Mouse (Mus musculus) liver, postnatal 0 days (tissue): ENCODE measurements around the gene Gm20441. TPM values are rescaled to one million over a fixed set of nuclear protein-coding genes. Genes with fewer than 3 reads are reported as not detected.

Source experiments
- ATAC-seq: fragments of 200-750 bp; cut with Nextera tagmentation; 2 replicates; pipeline ENCODE4 v1.8.0; 2017; ENCODE audit warnings: mild to moderate bottlenecking, moderate library complexity
- DNase-seq: peaks from one replicate; pipeline ENCODE4 v3.0.0-alpha.2; 2016
- H3K27ac ChIP-seq: fragments of 300-500 bp; sonication (generic); 2 replicates; pipeline ENCODE4 v1.5.1; 2014; ENCODE audit warnings: antibody characterized with exemption, moderate library complexity, mild to moderate bottlenecking, low read depth
- H3K27me3 ChIP-seq: fragments of 300-500 bp; sonication (generic); 2 replicates; pipeline ENCODE4 v1.6.1; 2014; ENCODE audit warnings: low read length, control low read depth, mixed read lengths; ENCODE audit not compliant: insufficient read depth
- H3K36me3 ChIP-seq: fragments of 300-500 bp; sonication (generic); replicated peaks from 2 replicates; pipeline ENCODE4 v1.6.1; 2014; ENCODE audit warnings: mild to moderate bottlenecking, control low read depth, low read length, moderate library complexity, mixed read lengths; ENCODE audit not compliant: insufficient read depth
- H3K4me1 ChIP-seq: fragments of 300-500 bp; sonication (generic); 2 replicates; pipeline ENCODE4 v1.6.1; 2014; ENCODE audit warnings: antibody characterized with exemption, mild to moderate bottlenecking, control low read depth; ENCODE audit not compliant: insufficient read depth
- H3K4me2 ChIP-seq: fragments of 300-500 bp; sonication (generic); 2 replicates; pipeline ENCODE4 v1.6.1; 2014; ENCODE audit warnings: low read depth, mild to moderate bottlenecking, low read length, moderate library complexity, mixed read lengths
- H3K4me3 ChIP-seq: fragments of 300-500 bp; sonication (generic); 2 replicates; pipeline ENCODE4 v1.5.1; 2014; ENCODE audit warnings: low read depth, low read length
- H3K9ac ChIP-seq: fragments of 300-500 bp; sonication (generic); replicated peaks from 2 replicates; pipeline ENCODE4 v1.6.1; 2014; ENCODE audit warnings: mild to moderate bottlenecking, moderate library complexity
- H3K9me3 ChIP-seq: fragments of 300-500 bp; sonication (generic); 2 replicates; pipeline ENCODE4 v1.6.1; 2016; ENCODE audit warnings: mild to moderate bottlenecking, control low read depth, low read length, mixed read lengths
- CTCF ChIP-seq: sonication (generic); IDR thresholded peaks from 2 replicates; pipeline ENCODE4 v1.5.1; 2016; ENCODE audit warnings: antibody characterized with exemption, low read depth
- EP300 ChIP-seq: IDR thresholded peaks from 2 replicates; pipeline ENCODE4 v1.6.1; 2016; ENCODE audit warnings: antibody characterized with exemption, low read depth, mild to moderate bottlenecking
- WGBS: fragments of 180-500 bp; shearing (Covaris S2); extraction: QIAGEN DNeasy Blood & Tissue Kit; methylation state at CpG from one replicate; pipeline ENCODE4 v1.1.7; 2014; ENCODE audit not compliant: insufficient replicate concordance; 5-methylcytosine and 5-hydroxymethylcytosine counted together
- polyA plus RNA-seq: library from polyadenylated mRNA; unstranded; fragments of >200 nt; fragmentation: Nextera tagmentation; extraction: Ambion mirVana; gene quantifications from 2 replicates; pipeline ENCODE4 v1.2.1, GENCODE M21; 2015

Gene Gm20441
- polyA plus RNA-seq: 0.24 TPM in 1 of 2 replicates, not detected in the other

DNA sequence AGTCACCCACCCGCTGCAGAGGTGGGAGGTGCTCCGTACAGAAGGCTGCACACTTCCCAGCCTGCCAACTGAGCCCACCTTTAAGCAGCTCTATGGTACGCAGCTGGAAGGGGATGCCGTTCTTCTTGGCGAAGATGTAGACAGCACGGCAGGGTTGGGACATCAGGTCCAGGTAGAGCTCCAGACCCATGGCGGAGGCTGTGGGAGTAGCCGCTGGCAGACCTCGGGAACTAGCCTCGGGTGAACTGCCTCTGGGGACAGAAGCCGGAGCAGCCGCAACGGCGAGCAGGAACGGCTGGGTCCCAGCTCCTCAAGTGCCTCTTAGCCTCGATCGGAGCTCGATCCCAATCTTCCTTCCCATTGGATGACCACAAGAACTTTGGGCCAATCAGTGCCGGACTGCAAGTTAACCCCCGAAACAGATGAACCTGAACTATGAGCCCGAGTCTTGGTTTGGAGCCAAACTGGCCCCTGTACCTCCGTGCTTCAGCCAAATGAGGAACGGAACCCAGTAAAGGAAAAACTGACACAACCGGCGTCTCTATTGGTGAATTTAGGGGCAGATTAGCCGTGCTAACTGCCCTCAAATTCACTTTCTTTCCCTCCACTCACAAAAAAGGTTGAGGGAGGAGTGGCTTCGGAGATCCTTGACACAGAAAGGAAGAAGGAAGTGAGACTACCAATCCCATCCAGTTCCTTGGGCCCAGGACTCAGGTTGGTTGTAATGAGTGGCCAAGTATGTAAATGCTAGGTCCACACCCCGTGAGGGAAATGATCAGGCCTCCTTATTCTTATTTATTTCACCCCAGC lies at the start of gene Gm20441, which contains the start of gene Gstt3:
Gene Gm20441 (minus strand): TSS at position 186 of the 810 bp plus-strand sequence.
Gene Gstt3 (minus strand): TSS at position 646 of the 810 bp plus-strand sequence.
- H3K4me1 ChIP-seq: peaks cover 12% of the 10 kb centered on the region
- peak within 1 kb of the TSS; percentile 84 for H3K4me2 ChIP-seq
- TF ChIP-seq CTCF (no peak), EP300 (no peak)
- peak within 1 kb of the TSS; percentile 46 for H3K4me3 ChIP-seq
- peak within 1 kb of the TSS; percentile 44 for H3K27ac ChIP-seq
- DNase-seq (peak; percentile 55), ATAC-seq (peak; percentile 74)
- 1% methylated on average over 28 of the region's 28 CpGs for WGBS
- peaks cover 7% of the 10 kb centered on the region; the same call in 1 of the 2 replicates for H3K27me3 ChIP-seq
- H3K9me3 ChIP-seq: no peaks in the 10 kb centered on the region
- peak within 1 kb of the TSS; percentile 61 for H3K9ac ChIP-seq
- no peaks in the 10 kb centered on the region for H3K36me3 ChIP-seq

DNA sequence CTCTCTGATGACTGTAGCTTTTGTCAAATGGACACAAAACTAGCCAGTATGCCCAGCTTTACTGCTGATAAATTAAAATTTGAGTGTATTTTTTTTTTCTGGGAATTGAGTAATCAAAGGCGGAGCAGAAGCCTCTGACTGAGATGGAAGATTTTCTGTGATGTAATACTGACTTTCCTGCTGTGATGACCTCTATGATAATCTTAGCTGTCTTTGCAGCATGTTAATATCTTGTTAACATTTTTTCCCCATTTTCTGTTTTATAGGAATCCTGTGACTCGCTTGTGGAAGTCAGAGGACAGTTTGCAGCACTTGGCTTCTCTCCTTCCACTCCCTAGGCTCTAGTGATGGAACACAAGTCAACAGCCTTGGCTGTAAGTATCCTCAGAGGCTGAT lies 49.5 kb upstream of the Gm20441 start:
- no peak overlapping the region for H3K9ac ChIP-seq
- TF ChIP-seq CTCF (no peak), EP300 (no peak)
- H3K4me3 ChIP-seq: no peak overlapping the region
- H3K36me3 ChIP-seq: no peaks in the 10 kb centered on the region
- 68% methylated on average over 2 of the region's 2 CpGs for WGBS
- H3K9me3 ChIP-seq: no peaks in the 10 kb centered on the region
- peaks cover 34% of the 10 kb centered on the region for H3K4me1 ChIP-seq
- H3K27me3 ChIP-seq: no peaks in the 10 kb centered on the region
- ATAC-seq (no peak), DNase-seq (no peak)
- no peak overlapping the region for H3K4me2 ChIP-seq
- H3K27ac ChIP-seq: no peak overlapping the region

DNA sequence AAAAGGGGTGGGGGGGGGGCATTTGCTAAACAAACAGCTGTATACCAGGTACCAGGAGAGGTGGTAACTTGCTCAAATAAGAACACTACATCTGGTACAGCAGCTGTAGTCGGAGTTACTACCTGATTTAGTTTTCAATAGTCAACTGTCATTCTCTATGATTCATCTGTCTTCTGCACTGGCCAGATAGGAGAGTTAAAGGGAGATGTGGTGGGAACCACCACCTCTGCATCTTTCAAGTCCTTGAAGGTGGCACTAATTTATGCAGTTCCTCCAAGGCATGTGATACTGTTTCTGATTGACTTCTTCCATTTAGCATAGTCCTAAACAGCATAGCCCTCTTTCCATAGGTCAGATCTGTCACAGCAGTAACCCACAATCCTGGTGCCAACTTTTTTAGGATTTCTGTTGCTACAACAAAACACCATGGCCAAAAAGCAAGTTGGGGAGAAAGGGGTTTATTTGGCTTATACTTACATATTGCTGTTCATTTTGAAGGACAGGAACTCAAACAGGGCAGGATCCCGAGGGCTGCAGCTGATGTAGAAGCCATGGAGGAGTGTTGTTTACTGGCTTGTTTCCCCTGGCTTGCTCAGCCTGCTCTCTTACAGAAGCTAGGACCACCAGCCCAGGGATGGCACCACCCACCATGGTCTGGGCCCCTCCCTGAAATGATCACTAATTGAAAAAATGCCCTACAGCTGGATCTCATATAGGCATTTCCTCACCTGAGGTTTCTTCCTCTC lies 48.9 kb upstream of the Gm20441 start:
- DNase-seq: no peak
- WGBS: 72% methylated on average over 2 of the region's 2 CpGs
- Histone ChIP-seq H3K27me3 (no peaks in the 10 kb centered on the region), H3K27ac (no peak overlapping the region), H3K9me3 (no peaks in the 10 kb centered on the region), H3K36me3 (no peaks in the 10 kb centered on the region), H3K9ac (no peak overlapping the region), H3K4me1 (peaks cover 29% of the 10 kb centered on the region), H3K4me3 (no peak overlapping the region), H3K4me2 (no peak overlapping the region)
- no peak for ATAC-seq
- TF ChIP-seq EP300 (no peak), CTCF (no peak)

DNA sequence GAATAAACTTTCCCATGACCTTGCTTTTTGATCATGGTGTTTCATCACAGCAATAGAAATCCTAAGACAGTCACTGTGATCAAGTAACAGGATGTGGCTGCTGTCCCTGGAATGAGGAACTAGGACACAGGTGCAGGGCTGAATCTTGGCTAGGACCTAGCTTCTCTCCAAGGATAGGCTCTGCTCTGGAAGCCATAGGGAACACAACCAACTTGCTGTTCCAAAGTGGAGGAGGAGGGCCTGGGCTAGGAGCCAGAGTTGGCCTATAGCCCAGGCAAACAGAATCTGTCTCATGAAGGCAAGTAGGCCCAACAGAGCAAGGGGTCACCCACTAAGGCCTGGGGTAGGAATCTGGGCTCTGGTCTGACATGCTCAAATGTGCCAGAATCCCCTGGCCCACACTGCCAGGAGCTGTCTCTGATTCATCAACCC lies 47.8 kb upstream of the Gm20441 start:
- Histone ChIP-seq H3K27ac (peak overlapping the region; percentile 44), H3K4me3 (no peak overlapping the region), H3K36me3 (no peaks in the 10 kb centered on the region), H3K9me3 (no peaks in the 10 kb centered on the region), H3K9ac (no peak overlapping the region), H3K27me3 (no peaks in the 10 kb centered on the region), H3K4me1 (peaks cover 19% of the 10 kb centered on the region), H3K4me2 (no peak overlapping the region)
- ATAC-seq: peak; percentile 52; the same call in 1 of the 2 replicates
- TF ChIP-seq EP300: no peak
- peak; percentile 48 for DNase-seq

DNA sequence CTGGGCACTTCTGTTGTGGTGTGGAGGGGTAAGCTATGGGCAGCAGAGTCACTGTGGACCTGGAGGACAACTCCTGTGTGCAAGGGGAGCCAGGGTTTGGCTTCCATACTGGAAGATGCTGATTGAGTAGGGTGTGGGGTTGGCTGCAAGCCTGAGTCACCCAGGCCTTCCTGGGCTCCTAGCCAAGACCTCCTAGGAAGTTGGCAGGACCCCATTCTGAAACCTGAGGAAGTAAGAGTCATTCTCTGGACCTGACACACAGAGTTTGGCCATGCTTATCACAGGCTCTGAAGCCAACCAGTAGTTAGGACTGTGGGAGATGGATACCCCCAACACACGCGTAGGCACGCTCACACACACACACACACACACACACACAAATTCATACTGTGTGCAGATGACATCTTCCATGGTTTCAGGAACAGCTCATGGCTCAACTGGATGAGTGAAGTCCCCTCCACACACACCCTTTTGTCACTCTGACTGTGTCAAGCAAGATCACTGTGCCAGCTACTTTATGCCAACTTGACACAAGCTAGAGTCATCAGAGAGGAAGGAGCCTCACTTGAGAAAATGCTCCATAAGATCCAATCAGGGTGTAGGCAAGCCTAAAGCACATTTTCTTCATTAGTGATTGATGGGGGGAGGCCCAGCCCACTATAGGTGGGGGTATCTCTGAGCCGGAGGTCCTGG lies 47.1 kb upstream of the Gm20441 start:
- TF ChIP-seq CTCF: no peak
- no peak for TF ChIP-seq EP300
- H3K27me3 ChIP-seq: no peaks in the 10 kb centered on the region
- no peak for DNase-seq
- no peaks in the 10 kb centered on the region for H3K36me3 ChIP-seq
- 86% methylated on average over 4 of the region's 4 CpGs for WGBS
- H3K4me1 ChIP-seq: peaks cover 14% of the 10 kb centered on the region; the same call in 1 of the 2 replicates
- H3K4me2 ChIP-seq: no peak overlapping the region
- H3K27ac ChIP-seq: peak overlapping the region; percentile 44; the same call in 1 of the 2 replicates
- ATAC-seq: no peak
- H3K4me3 ChIP-seq: no peak overlapping the region
- no peak overlapping the region for H3K9ac ChIP-seq
- no peaks in the 10 kb centered on the region for H3K9me3 ChIP-seq

DNA sequence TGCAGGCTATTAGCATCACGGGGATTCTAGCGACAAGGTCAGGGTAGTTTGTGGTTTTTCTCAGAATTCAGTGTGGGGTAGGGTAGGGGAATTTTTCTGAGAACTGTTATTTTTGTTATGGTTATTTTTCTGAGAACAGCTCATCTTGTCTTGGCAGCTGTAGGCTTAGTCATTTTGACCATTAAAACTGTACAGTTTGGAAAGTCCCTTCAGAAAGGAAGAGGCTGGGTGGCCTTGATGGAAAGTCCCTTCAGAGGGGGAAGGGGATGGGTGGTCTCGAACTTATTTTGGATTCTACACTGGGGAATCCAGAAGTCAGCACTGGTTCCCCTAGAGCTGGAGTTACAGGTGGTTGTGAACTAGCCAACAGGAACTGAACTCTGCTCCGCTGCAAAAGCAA lies 43.8 kb upstream of the Gm20441 start:
- 68% methylated on average over 4 of the region's 4 CpGs for WGBS
- H3K4me3 ChIP-seq: no peak overlapping the region

More for the DNA sequence above, 43.8 kb upstream of the Gm20441 start:
- H3K36me3 ChIP-seq: no peaks in the 10 kb centered on the region
- H3K27ac ChIP-seq: no peak overlapping the region
- peaks cover 10% of the 10 kb centered on the region; the same call in 1 of the 2 replicates for H3K4me1 ChIP-seq
- no peak overlapping the region for H3K4me2 ChIP-seq
- no peak overlapping the region for H3K9ac ChIP-seq
- H3K9me3 ChIP-seq: no peaks in the 10 kb centered on the region
- no peak for ATAC-seq
- TF ChIP-seq CTCF (no peak), EP300 (no peak)
- no peak for DNase-seq
- H3K27me3 ChIP-seq: no peaks in the 10 kb centered on the region
